Mouse (Mus musculus) thymus, adult 2 months (tissue): ENCODE results near the gene Ddb1.

Experiments used
- CTCF ChIP-seq: fragments of 200-500 bp; IDR thresholded peaks from 2 replicates; pipeline ENCODE4 v1.5.1; 2012; ENCODE audit warnings: mild to moderate bottlenecking, control low read depth, low read length, moderate library complexity, borderline replicate concordance; ENCODE audit not compliant: control insufficient read depth, poor library complexity, insufficient read depth; ENCODE audit errors: extremely low read depth
- POLR2A ChIP-seq: fragments of 200-500 bp; IDR thresholded peaks from 2 replicates; pipeline ENCODE4 v1.6.1; 2012; ENCODE audit warnings: mild to moderate bottlenecking, low read length, control low read depth, moderate library complexity; ENCODE audit not compliant: control insufficient read depth, poor library complexity, insufficient read depth; ENCODE audit errors: extremely low read depth

DNA sequence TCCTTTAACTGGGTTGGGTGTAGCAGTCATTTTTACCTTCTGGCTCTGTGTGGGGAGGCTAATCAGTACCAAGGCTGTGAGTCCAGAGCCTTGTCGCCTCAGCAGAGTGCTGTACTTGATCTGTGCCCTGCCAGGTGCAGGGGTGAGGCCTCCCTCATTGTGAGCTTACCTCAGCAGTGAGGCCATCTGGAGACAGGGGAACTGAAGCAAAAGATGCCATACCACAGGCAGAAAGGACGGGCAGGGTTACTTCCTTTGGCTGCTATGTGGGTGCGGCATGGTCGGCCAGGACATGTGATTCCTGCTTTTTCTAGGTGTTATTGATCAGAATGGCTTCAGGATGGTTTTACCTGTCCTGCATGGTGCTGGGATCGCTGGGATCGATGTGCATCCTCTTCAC, 23.1 kb upstream of the Ddb1 start:
- TF ChIP-seq CTCF = no peak
- TF ChIP-seq POLR2A = no peak
